Mouse (Mus musculus) spleen, adult 2 months (tissue): ENCODE measurements around the gene Sned1.

Experiments
- CTCF ChIP-seq: fragments of 200-500 bp; IDR thresholded peaks from 2 replicates; pipeline ENCODE4 v1.5.1; 2011; ENCODE audit warnings: mild to moderate bottlenecking, inconsistent platforms; ENCODE audit not compliant: insufficient read depth, insufficient read length, insufficient replicate concordance; ENCODE audit errors: extremely low read depth
- POLR2A ChIP-seq: fragments of 200-500 bp; IDR thresholded peaks from 2 replicates; pipeline ENCODE4 v1.6.1; 2011; ENCODE audit warnings: low read depth, low read length, inconsistent platforms

- no peak for TF ChIP-seq CTCF
- no peak for TF ChIP-seq POLR2A
Observed at GRCm38 (mm10) chr1:93292006-93292405, 56.4 kb downstream of the Sned1 start.
